Mouse (Mus musculus) adrenal gland, adult 18-20 months (tissue): ENCODE data around the gene Mavs. TPM values are rescaled to one million over a fixed set of nuclear protein-coding genes. Genes with fewer than 3 reads are reported as not detected.

Experiments used
- DNase-seq, 2 experiments: peaks; one replicate each; pipeline ENCODE4 v3.0.0; 2021 to 2022; ENCODE audit warnings: low spot score in 2 of 2
- long read RNA-seq, 2 experiments: library from polyadenylated mRNA; stranded (forward); transcript quantifications; one replicate each; pipeline ENCODE4 v2.0.0; 2021
- total RNA-seq, 2 experiments: library from RNA; stranded (reverse); gene quantifications; 1 replicate in 1 of 2; 2 replicates in 1 of 2; pipeline ENCODE4 v1.2.3; 2021

Mavs gene
- total RNA-seq, result 10 to 100 TPM; 42.6 to 56.7 TPM
- long read RNA-seq, experiment 1, transcript Mavs-201 (7 exons, 2,867 nt), result major isoform, 30 of 72 reads
- long read RNA-seq, experiment 1, transcript Mavs-202 (7 exons, 3,057 nt), result minor isoform, 25 of 72 reads
- long read RNA-seq, experiment 1, partial matches to known transcripts, result 10 of 72 reads
- long read RNA-seq, experiment 1, other reads (novel, unspliced or antisense), result 7 of 72 reads
- long read RNA-seq, experiment 2, transcript Mavs-201 (7 exons, 2,867 nt), result major isoform, 45 of 116 reads
- long read RNA-seq, experiment 2, transcript Mavs-202 (7 exons, 3,057 nt), result minor isoform, 18 of 116 reads
- long read RNA-seq, experiment 2, partial matches to known transcripts, result 36 of 116 reads
- long read RNA-seq, experiment 2, other reads (novel, unspliced or antisense), result 16 of 116 reads

DNA sequence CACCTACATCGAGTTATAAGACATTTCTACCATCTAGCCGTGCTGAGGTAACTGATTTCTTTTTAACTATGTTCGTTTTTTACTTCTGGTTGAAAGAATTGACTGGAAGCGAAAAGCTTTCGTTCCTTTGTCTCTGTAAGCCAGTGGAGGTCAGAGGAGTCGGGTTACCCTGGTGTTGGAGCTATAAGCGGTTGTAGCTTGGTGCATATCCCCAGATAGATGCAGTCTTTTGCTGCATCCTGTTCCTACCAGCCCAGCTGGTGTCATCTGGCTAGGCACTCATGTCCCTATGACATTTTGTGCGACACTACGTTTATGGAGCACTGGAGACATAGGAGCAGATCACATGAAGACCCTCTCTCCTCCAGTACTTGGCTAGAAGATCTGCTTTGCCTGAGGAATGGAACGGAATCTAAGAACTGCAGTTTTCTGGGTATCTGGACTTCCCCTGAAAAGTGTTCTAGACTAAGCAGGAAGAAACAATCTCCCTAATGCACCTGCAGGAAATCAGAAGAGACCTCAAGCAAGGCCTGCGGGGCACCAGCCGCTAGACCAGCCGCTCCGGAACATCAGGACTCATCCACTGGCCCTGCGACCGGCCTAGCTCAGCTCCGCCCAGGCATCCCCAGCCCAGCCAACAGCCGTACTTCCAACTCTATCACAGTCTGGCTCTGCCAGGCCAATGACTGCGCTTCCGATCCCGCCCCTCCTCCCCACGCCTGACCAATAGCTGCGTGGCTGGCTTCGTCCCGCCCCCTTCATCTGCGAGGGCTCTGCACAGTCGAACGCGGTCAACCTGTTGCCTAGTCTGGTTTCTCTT is at the start of gene Mavs:
Mavs (plus strand) TSS at position 757 of the 820 bp plus-strand sequence.
- peak; percentile 88 to 89 for DNase-seq

DNA sequence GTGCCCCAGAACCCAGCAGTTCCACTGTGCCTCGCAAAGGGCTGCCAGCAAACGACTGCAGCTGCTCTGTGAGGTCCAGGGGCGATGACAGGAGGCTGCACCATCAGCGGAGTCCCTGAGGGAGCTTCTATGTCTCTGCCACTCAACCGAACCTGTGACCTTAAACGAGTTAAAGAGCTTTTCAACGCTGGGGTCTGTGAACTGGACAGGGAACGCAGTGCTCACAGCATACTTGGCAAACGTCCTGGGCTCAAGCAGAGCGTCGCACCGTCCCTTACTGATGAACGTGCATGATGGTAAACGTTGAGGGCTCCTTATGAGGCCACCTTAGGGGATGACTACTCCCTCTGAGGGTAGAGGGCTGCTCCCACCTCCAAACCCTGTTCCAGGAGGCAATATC is 47.5 kb upstream of the Mavs start:
- DNase-seq, result no peak

- peak; percentile 64 to 81 for DNase-seq
These were observed 46.9 kb upstream of the Mavs start, which contains the start of the genes Cdc25b and Spef1 for GRCm38 (mm10) chr2:131186771-131187601. Cdc25b (plus strand) TSS chr2:131186949. Spef1 (minus strand) TSS chr2:131187282.

GRCm38 (mm10) chr2:131187602-131187922 is 46.3 kb upstream of the Mavs start:
- no peak for DNase-seq

- DNase-seq, result no peak
These were observed 45.6 kb upstream of the Mavs start for GRCm38 (mm10) chr2:131188311-131188710.

DNA sequence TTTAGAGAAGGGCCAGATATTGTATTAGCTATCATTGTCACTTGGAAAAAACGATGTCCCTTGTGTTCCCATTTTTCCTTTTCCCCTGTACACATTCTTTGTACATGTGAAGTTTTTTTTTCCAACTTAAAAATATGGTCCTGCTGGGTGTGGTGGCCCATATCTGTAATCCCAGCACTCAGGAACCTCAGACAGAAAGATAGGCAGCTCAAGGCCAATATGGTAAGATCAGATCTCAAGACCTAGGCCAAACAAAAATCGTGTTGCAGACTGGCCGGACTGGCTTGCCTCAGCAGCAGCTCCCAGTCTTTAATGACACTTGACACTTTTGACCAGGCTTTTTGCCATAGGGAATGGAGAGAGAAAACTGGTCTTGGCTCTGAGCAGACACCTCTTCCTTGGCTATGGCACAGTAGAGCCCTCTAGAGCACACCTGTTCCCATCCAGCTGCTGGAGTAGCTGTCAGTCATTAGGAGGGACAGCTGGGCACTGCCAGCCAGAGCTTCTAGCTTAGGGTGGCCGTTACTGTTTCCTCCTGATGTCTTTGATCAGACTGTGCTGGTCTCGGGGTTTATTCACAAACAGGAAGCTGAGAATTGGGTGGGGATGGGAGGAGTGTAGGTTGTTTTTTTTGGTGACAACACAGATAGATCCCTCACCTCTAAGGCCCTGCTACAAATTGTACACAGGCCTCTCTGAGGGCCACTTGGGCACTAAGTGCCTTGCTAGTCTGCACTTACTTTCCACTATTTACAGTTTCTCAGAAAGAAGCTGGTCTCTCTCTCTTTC is 44.1 kb upstream of the Mavs start:
- no peak for DNase-seq

DNA sequence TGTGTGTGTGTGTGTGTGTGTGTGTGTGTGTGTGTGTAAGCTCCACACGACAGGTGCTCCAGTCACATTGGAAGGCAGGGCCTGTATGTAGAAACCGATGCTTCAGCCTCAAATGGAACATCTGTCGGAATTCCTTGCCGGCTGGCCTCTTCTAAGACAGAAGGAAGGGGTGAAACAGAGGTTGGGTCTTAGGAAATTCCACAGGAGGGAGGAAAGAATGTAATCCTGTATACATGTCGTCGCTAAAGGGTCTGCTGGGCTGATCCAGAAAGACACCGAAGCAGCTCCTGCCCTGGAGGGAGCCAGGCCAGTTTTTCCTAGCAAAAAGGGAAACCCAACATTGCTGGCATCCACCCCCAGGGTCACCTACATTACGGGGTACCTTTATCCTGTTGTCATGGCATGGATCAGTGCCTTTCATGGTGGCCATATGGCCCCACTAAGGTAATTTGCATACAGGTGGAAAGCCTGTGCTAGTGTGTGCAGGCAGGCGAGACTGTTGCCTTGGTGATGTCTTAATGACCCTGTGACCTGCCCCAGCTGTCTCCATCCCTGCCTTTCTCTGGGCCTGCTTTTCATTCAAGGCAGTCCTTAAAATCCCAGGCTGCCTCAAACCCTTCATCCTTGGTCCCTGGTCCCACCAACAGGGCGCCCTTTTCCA is 43.4 kb upstream of the Mavs start:
- DNase-seq, result no peak

DNA sequence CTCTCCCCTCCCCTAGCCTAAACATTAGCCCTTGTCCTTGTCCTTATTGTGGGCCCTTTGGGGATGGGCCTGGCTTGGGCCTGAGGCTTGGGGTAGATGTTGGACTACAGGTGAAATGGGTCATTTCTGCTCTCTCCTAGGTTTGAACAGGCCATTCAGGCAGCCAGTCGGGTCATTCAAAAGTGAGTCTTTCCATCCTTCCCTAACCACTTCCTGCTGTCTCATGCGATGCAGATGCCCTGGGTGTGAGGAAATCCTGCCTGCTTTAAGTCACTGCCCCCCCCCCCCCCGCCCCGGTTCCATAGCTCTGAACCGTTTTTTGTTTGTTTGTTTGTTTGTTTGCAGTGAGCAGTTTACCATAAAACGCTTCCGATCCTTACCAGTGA is 42.9 kb upstream of the Mavs start:
- DNase-seq, result no peak

- no peak for DNase-seq
These were observed 37.1 kb upstream of the Mavs start for GRCm38 (mm10) chr2:131196606-131197316.

DNA sequence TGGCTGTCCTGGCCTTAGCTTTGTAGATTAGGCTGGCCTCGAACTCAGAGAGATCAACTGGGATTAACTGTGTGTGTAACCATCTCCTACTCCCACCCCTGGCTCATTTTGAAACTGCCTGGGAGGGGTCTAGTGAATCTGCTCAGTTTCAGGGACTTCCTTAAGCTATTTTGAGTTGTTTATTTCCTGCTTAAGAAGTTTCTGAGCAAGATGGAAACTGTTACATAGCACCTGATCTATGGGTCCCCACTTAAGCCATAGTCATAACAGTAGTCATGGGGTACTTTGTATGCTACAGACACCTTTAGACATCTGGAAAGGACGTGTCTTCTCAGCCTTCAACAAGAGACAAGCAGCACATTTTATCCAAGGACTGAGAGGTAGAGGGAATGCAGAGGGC is 33.2 kb upstream of the Mavs start:
- no peak for DNase-seq

- no peak for DNase-seq
These were observed 32.6 kb upstream of the Mavs start for GRCm38 (mm10) chr2:131201262-131201661.

DNA sequence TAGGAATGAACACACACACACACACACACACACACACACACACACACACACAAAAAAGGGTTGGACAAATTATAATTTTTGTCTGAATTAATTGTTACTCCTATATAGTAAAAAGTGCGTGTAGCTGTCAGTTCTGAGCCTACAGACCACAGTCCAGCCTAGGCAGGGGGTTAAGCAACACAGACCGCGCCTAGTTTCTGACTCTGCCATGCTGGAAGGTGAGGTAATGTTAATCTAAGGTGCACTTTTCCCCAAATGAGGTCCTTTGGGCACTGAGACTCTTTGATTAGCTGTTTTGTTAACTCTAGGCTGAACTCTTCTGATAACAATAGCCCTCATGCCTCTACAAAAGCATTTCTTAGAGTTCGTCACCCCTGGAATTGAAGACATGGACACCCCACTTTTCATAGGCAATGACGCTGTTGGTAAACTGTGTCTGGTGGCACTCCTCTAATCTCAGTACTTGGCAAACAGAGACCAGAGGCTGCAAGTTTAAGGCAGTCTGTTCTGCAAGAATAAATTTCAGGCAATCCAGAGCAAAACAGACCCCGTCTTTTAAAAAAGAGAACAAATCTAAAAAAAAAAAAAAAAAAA is 29.9 kb upstream of the Mavs start:
- no peak for DNase-seq

GRCm38 (mm10) chr2:131204410-131204981 is 29.4 kb upstream of the Mavs start:
- peak; percentile 83 to 84 for DNase-seq

GRCm38 (mm10) chr2:131205521-131206182 is 28.2 kb upstream of the Mavs start:
- no peak for DNase-seq

DNA sequence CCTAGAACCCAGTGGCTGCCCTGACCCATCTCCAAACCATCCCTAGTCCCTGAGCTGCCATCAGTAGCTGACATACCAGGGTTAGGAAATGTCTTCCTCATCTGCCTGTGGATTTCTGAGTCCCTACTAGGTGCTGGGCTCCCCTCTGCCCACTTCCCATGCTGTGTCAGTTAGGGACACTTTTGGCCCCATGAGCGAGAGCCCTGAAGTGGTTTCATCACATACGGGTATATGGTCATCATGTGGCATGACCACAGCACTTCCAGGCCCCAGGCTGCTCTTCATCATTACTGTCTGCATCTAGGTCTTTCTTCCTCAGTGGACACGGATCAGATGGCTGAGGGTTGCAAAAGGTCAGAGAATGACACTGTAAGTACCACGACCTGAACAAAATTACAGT is 27.1 kb upstream of the Mavs start, which contains the start of gene Ap5s1:
Ap5s1 (plus strand) TSS at position 301 of the 400 bp plus-strand sequence.
- DNase-seq, result no peak

- no peak for DNase-seq
These were observed 25.5 kb upstream of the Mavs start for GRCm38 (mm10) chr2:131208356-131208755.

GRCm38 (mm10) chr2:131209125-131209795 is 24.6 kb upstream of the Mavs start:
- DNase-seq, result no peak
